Mouse (Mus musculus) erythroblast, embryonic 14.5 days (primary cell): ENCODE measurements around the gene Tekt3. TPM values are rescaled to one million over a fixed set of nuclear protein-coding genes. Genes with fewer than 3 reads are reported as not detected.

Source experiments
- H3K27me3 ChIP-seq: 2 replicates; pipeline ENCODE4 v1.6.1; 2012; ENCODE audit warnings: inconsistent platforms; ENCODE audit not compliant: control insufficient read depth
- H3K36me3 ChIP-seq: 2 replicates; pipeline ENCODE4 v1.6.1; 2012; ENCODE audit warnings: mild to moderate bottlenecking, inconsistent platforms; ENCODE audit not compliant: control insufficient read depth
- H3K4me1 ChIP-seq: 2 replicates; pipeline ENCODE4 v1.6.1; 2012; ENCODE audit warnings: inconsistent platforms; ENCODE audit not compliant: control insufficient read depth
- H3K4me3 ChIP-seq: replicated peaks from 2 replicates; pipeline ENCODE3; 2012; ENCODE audit warnings: moderate library complexity, mild to moderate bottlenecking, inconsistent platforms
- H3K9me3 ChIP-seq: 2 replicates; pipeline ENCODE4 v1.6.1; 2012; ENCODE audit warnings: low read length, inconsistent platforms, mixed read lengths; ENCODE audit not compliant: control insufficient read depth
- GATA1 ChIP-seq: IDR thresholded peaks from 2 replicates; pipeline ENCODE4 v1.6.1; 2012; ENCODE audit warnings: low read length, inconsistent platforms, mixed read lengths
- TAL1 ChIP-seq: IDR thresholded peaks from 3 replicates; pipeline ENCODE4 v1.6.1; 2012; ENCODE audit warnings: low read length, inconsistent platforms, mixed read lengths
- polyA plus RNA-seq: library from polyadenylated mRNA; stranded (reverse); fragments of >175 nt; gene quantifications from 2 replicates; pipeline ENCODE4 v1.2.3, GENCODE M21; 2012

The Tekt3 gene
- polyA plus RNA-seq, 1 experiment: not detected

- no peaks in the 10 kb centered on the region for H3K4me1 ChIP-seq
- H3K4me3 ChIP-seq: no peak overlapping the region
- TF ChIP-seq GATA1: no peak
- no peak for TF ChIP-seq TAL1
- no peaks in the 10 kb centered on the region for H3K27me3 ChIP-seq
- no peaks in the 10 kb centered on the region for H3K9me3 ChIP-seq
- H3K36me3 ChIP-seq: no peaks in the 10 kb centered on the region
These were observed 9.5 kb upstream of the Tekt3 start for GRCm38 (mm10) chr11:63051996-63052395.

- H3K4me3 ChIP-seq: no peak overlapping the region
- no peaks in the 10 kb centered on the region for H3K4me1 ChIP-seq
- H3K36me3 ChIP-seq: no peaks in the 10 kb centered on the region
- H3K27me3 ChIP-seq: no peaks in the 10 kb centered on the region
- no peak for TF ChIP-seq TAL1
- no peak for TF ChIP-seq GATA1
- no peaks in the 10 kb centered on the region for H3K9me3 ChIP-seq
These were observed 5.9 kb upstream of the Tekt3 start for GRCm38 (mm10) chr11:63055596-63055995.

- Histone ChIP-seq H3K9me3 (no peaks in the 10 kb centered on the region), H3K27me3 (peaks cover 4% of the 10 kb centered on the region)
- TF ChIP-seq GATA1 (no peak), TAL1 (no peak)
These were observed 3.0 kb upstream of the Tekt3 start for GRCm38 (mm10) chr11:63058375-63058952.

GRCm38 (mm10) chr11:63059911-63060310 is 1.5 kb upstream of the Tekt3 start:
- TF ChIP-seq TAL1 (no peak), GATA1 (no peak)
- Histone ChIP-seq H3K4me1 (no peaks in the 10 kb centered on the region), H3K9me3 (no peaks in the 10 kb centered on the region), H3K4me3 (no peak overlapping the region), H3K36me3 (no peaks in the 10 kb centered on the region), H3K27me3 (peaks cover 4% of the 10 kb centered on the region)

More at GRCm38 (mm10) chr11:63058375-63058952, 3.0 kb upstream of the Tekt3 start:
- Histone ChIP-seq H3K4me3 (no peak overlapping the region), H3K36me3 (no peaks in the 10 kb centered on the region), H3K4me1 (no peaks in the 10 kb centered on the region)

- H3K4me3 ChIP-seq: no peak overlapping the region
- no peak for TF ChIP-seq TAL1
- TF ChIP-seq GATA1: no peak
- H3K4me1 ChIP-seq: no peaks in the 10 kb centered on the region
- H3K36me3 ChIP-seq: no peaks in the 10 kb centered on the region
- no peaks in the 10 kb centered on the region for H3K9me3 ChIP-seq
- peaks cover 2% of the 10 kb centered on the region for H3K27me3 ChIP-seq
These were observed 5.1 kb downstream of the Tekt3 start for GRCm38 (mm10) chr11:63066526-63066925.

GRCm38 (mm10) chr11:63070081-63070480 is 8.6 kb downstream of the Tekt3 start:
- Histone ChIP-seq H3K36me3 (no peaks in the 10 kb centered on the region), H3K4me1 (no peaks in the 10 kb centered on the region), H3K9me3 (no peaks in the 10 kb centered on the region), H3K27me3 (no peaks in the 10 kb centered on the region), H3K4me3 (no peak overlapping the region)
- TF ChIP-seq TAL1: no peak
- TF ChIP-seq GATA1: no peak

- Histone ChIP-seq H3K4me3 (no peak overlapping the region), H3K27me3 (no peaks in the 10 kb centered on the region), H3K4me1 (no peaks in the 10 kb centered on the region), H3K36me3 (no peaks in the 10 kb centered on the region), H3K9me3 (peaks cover 9% of the 10 kb centered on the region)
- TF ChIP-seq TAL1: no peak
- TF ChIP-seq GATA1: no peak
These were observed 23.1 kb downstream of the Tekt3 start for GRCm38 (mm10) chr11:63084536-63084935.

GRCm38 (mm10) chr11:63088672-63089071 is 27.2 kb downstream of the Tekt3 start:
- Histone ChIP-seq H3K36me3 (no peaks in the 10 kb centered on the region), H3K27me3 (no peaks in the 10 kb centered on the region), H3K9me3 (peaks cover 7% of the 10 kb centered on the region), H3K4me1 (no peaks in the 10 kb centered on the region), H3K4me3 (no peak overlapping the region)
- TF ChIP-seq TAL1 (no peak), GATA1 (no peak)

GRCm38 (mm10) chr11:63090210-63090609 is 28.8 kb downstream of the Tekt3 start:
- Histone ChIP-seq H3K9me3 (peaks cover under 1% of the 10 kb centered on the region; the same call in 1 of the 2 replicates), H3K27me3 (no peaks in the 10 kb centered on the region), H3K4me1 (no peaks in the 10 kb centered on the region), H3K4me3 (no peak overlapping the region), H3K36me3 (no peaks in the 10 kb centered on the region)
- TF ChIP-seq TAL1 (no peak), GATA1 (no peak)

GRCm38 (mm10) chr11:63090986-63091385 is 29.5 kb downstream of the Tekt3 start:
- no peak overlapping the region for H3K4me3 ChIP-seq
- no peaks in the 10 kb centered on the region for H3K27me3 ChIP-seq
- no peaks in the 10 kb centered on the region for H3K9me3 ChIP-seq
- no peaks in the 10 kb centered on the region for H3K4me1 ChIP-seq
- no peaks in the 10 kb centered on the region for H3K36me3 ChIP-seq
- TF ChIP-seq TAL1 (no peak), GATA1 (no peak)
